Mouse (Mus musculus): ENCODE data around the gene Cdk12.
"Not testable (repeated sequence)": the region's sequence is repeated elsewhere in the genome, so short reads cannot be mapped to it uniquely, and the experiment has no call there.

The Cdk12 gene

DNA sequence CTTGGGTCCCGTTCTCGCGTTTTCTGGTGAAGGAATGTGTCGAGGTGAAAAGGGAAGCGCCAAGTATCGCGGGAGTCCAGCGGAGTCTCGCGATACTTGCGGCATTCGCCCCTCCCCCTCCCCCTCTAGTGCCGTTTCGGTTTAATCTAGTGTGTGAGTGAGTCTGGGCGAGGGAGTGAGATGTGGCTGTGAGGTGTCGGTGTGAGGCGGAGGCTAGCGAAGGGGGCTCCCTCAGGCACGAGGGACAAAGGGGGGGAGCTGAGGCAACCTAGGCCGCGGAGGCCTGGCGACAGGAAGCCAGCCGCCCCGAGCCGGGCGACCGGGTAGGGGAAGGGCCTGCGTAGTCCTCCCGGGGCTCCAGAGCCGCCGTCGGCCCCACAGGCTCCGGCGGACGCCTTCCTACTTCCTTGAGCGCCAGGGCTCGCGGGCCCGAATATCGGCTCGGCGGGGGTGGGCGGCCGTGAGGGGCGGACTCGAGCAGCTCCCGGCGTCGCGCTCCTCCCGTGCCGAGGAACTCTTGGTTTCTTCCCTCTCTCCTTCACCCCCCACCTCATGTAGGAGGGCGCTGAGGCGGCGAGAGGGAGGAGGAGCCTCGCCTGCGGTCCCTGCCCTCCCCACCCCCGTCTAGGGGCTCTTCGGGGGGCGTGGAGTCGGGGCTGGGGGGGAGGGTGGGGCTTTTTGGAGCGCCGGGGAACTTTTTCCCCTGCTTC is at the start of gene Cdk12:
TSS of gene Cdk12 (plus strand) at position 419 of the 710 bp plus-strand sequence.
- DNase-seq (ENCODE audit: low read depth, low spot score), result peak; percentile 98

DNA sequence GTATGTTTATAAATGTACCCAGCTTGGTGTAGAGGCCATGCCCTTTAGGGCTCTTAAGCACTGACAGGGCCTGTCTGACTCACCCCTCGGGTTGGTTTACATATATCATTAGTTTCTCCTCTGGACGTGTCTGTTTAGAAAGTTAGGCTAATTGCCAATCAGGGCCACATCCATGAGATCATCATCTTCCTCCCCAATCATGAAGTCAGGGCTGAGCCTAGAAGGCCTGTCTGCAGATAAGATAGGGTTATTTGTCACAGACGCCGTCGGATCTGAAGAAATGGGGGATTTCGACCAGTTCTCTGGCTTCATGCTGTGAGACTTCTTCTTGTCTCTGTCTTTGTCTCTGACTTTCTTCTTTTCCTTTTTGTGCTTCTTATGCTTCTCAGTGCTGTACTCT is 47.8 kb upstream of the Cdk12 start:
- DNase-seq (ENCODE audit: low read depth, low spot score), result no peak

DNA sequence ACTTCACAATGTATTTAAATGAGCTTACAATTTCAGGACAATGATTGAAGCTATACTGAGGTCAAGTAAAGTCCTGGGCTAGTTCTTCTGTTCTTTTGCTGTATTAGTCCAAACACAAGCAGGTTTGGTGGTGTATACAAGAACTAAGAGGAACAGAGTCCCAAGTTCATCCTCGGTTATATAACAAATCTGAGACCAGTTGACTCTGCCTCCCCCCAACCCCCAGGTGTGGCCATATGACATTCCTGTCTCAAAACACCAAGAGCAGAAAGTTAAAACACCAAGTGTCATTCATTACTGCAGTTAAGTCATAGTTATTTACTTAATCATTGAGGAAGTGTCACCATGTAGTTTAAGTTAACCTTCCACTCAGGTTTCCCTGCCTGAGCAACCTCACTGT is 34.5 kb upstream of the Cdk12 start:
- no peak for DNase-seq (ENCODE audit: low read depth, low spot score)

DNA sequence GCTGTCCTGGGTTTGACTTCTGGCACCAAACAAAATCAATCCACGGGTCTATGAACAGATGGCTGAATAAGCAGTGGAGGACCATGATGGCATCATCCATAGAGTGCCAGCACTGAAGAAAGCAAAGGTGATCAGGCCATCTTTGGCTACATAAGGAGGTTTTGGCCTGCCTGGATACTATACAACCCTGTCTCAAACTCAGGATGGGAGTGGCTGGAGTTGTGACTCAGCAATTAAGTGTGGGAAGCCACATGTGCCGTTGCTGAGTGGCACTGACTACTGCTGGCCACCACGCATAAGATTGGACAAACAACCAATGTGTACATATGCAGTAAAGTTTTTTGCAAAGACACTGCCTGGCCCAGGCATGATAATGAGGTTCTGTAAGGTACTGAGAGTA is 20.7 kb upstream of the Cdk12 start:
- not testable (repeated sequence) for DNase-seq (ENCODE audit: low read depth, low spot score)

DNA sequence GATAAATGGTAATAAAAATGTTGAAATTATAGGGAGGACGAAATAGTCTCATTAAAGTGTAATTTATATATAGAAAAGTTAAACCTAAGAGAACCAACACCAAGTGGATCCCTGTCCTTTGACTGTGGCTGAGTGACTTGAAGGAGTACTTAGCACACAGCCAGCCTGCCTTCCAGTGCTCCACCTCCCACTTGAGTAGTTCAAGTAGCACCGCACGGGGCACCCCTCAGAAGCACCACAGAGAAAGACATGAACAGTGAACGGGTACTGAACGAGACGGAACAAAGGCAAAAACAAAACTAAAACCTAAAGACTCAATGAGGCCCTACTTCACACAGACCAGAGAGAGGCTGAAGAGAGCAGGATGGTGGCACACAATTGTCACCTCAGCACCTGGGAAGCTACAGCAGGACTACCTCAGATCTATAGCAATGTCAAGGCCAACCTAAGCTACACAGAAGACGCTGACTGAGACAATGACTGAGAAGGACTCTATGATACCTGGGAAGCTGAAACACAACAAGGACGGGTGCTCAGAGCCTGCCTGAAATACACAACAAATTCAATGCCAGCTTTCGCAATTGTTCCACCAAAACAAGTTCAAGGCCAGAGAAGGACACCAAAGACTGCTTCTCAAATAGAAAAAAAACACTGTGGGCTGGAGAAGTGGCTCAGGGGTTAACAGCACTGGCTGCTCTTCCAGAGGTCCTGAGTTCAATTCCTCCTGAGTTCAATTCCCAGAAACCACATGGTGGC is 15.0 kb upstream of the Cdk12 start:
- DNase-seq (ENCODE audit: low read depth, low spot score), result no peak

DNA sequence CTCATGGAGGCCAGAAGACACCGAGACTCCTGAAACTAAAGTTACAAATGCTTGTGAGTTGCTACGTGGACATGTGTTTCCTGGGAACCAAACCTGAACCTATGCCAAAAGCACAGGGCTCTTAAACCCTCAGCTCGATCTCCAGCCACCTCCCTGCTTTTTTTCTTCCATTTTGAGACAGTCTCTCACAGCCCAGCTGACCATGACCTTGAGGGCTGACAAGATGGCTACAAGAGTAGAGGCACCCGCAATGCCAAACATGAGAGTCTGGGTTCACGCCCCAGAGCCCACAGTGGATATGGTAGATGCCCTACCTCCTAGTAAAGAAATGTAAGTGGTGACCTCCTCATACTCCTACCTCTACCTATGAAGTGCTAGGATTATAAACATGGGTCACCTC is 12.0 kb upstream of the Cdk12 start:
- DNase-seq (ENCODE audit: low read depth, low spot score), result no peak

DNA sequence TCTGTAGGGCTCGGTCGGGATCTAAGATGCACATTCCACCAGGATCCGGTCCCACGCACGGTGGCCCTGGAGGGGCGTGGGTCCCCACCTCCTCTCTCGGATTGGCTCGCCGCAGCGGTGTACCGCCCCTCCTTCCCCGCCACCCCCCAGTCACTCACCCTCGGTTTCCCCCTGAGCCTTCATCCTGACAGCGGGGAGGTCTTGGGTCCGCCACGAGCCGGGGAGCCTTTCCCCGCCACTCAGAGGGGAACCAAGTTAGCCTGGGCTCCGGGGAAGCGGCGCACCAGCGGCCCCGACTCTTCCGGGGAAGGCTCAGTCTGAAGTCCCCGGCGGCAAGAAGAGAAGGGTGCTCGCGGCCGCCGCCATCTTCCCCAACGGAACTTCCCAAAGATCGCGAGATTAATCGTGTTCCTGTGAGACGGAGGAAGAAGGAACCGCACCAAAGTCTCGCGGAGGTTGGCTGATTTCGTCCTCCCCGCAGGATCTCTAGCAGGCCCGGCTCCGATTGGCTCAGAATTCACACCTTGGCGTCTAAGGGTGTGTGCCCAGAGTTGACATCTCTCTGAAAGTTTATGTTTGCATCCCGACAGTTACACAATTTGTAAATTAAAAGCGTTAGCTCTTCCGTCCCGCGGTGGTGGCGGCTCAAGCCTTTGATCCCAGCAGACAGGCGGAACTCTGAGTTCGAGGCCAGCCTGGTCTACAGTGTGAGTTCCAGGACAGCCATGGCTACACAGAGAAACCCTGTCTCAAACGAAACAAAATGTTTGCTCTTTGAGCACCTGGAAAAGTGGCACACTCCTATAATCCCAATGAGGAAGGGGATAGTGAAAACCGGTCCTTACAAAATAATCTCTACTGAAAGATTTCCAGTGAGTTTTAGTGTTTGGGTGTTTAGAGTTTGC is 9.7 kb upstream of the Cdk12 start, which contains the start of gene Med1:
TSS of gene Med1 (minus strand) at position 393 of the 905 bp plus-strand sequence.
- DNase-seq (ENCODE audit: low read depth, low spot score), result peak; percentile 98

DNA sequence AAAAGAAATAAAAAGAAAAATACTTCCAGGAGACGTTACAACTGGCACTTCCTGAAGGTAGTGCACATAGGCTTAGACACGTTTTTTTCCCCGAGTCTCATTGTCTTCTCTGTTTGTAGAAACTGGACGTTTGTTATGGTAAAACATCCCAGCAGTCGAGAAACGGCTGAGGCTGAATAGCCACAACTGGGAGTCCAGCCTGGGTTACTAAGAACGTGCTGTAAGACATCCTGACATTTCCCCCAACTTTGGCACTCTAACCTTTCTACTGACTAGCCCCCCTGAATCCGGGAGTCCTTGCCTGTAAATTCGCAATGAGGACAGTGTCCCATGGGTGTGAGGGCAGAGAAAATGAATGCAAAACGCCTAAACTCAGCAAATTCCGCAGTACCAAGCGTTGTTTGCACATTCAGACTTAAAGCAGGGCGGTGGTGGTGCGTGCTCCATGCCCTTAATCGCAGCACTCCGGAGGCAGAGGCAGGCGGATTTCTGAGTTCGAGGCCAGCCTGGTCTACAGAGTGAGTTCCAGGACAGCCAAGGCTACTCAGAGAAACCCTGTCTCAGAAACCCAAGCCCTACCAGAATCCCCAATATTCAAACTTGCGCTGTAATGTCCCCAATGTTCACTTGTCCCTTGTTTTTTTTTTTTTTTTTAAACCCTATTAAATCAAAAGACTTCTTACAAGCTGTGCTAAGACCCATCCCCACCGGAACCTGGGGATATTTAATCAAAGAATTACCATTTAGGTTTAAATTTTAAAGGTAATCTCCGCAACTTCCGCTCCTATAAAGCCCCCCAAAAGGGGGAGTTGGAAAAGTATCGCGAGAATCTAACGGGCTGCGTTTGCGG is 843 bp upstream of the Cdk12 start:
- DNase-seq (ENCODE audit: low read depth, low spot score), result peak; percentile 59

DNA sequence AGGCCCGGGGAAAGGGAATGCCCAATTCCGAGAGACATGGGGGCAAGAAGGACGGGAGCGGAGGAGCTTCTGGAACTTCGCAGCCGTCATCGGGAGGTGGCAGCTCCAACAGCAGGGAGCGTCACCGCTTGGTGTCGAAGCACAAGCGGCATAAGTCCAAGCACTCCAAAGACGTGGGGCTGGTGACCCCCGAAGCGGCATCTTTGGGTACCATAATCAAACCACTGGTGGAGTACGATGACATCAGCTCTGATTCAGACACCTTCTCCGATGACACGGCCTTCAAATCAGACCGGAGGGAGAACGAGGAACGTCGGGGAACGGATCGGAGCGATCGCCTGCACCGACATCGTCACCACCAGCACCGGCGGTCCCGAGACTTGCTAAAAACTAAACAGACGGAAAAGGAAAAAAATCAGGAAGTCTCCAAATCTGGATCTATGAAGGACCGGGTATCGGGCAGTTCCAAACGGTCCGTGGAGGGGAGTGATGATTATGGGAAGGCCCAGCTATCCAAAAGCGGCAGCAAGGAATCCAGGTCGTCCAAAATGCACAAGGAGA is 572 bp downstream of the Cdk12 start:
- DNase-seq (ENCODE audit: low read depth, low spot score), result no peak

DNA sequence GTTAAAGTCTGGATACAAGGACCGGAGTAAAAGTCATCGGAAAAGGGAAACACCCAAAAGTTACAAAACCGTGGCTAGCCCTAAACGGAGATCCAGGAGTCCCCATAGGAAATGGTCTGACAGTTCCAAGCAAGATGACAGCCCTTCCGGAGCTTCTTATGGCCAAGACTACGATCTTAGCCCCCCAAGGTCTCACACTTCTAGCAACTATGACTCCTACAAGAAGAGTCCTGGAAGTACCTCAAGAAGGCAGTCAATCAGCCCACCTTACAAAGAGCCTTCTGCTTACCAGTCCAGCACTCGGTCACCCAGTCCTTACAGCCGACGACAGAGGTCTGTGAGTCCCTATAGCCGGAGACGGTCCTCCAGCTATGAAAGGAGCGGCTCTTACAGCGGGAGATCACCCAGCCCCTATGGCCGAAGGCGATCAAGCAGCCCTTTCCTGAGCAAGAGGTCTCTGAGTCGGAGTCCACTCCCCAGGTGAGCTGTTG is 1.1 kb downstream of the Cdk12 start:
- peak; percentile 35 for DNase-seq (ENCODE audit: low read depth, low spot score)

DNA sequence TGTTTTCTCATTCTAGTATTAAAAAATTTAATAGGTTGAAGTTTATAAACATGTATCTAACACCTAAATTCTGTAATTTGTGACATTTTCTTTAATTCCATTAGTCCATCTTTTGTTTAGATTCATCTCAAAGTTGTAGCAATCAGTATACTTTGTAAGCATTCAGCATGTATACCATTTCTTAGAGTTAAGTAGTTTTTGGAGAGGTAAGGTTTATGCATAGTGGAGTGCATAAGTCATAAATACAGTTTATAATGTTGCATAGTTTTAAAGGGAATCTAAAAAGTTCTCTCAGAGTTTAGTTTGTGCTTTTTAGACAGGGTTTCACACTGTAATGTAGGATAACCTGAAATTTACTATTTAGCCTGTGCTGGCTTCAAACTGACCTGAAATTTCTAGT is 2.6 kb downstream of the Cdk12 start:
- no peak for DNase-seq (ENCODE audit: low read depth, low spot score)

DNA sequence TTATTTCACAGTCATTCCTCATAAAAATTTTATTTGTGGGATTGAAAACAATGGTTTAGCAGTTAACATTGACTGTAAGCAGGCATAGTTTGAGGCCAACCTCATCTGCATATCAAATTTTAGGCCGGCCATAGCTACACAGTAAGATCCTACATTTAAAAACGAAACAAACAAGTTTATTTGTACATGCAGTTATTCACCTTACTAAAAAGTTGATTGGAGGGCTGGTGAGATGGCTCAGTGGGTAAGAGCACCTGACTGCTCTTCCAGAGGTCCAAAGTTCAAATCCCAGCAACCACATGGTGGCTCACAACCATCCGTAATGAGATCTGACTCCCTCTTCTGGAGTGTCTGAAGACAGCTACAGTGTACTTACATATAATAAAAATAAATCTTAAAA is 3.4 kb downstream of the Cdk12 start:
- DNase-seq (ENCODE audit: low read depth, low spot score), result not testable (repeated sequence)

DNA sequence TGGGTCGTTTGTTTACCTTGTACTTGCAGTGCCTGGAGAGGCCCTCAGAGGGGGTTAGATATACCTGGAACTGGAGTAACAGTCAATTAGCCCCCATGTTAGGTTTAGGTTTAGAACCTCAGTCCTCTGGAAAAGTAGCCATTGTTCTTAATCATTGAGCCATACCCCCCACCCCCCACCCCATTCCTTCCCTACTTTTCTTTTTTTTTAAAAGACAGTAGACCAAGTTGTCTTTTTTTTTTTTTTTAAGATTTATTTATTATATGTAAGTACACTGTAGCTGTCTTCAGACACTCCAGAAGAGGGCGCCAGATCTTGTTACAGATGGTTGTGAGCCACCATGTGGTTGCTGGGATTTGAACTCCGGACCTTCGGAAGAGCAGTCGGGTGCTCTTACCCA is 6.8 kb downstream of the Cdk12 start:
- not testable (repeated sequence) for DNase-seq (ENCODE audit: low read depth, low spot score)

DNA sequence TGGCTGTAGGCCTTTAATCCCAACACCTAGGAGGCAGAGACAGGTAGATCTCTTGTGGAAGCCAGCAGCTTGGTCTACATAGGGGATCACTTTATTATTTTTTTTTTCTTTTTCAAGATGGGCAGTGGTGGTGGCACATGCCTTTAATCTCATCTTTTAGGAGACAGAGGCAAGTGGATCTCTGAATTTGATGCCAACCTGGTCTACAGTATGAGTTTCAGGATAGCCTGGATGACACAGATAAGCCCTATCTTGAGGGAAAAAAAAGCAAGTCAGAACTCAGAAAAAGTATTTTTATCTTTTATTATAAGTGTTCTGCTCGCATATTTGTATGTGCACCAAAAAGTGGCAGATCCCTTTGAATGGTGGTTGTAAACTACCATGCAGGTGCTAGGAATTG is 10.5 kb downstream of the Cdk12 start:
- DNase-seq (ENCODE audit: low read depth, low spot score), result no peak

DNA sequence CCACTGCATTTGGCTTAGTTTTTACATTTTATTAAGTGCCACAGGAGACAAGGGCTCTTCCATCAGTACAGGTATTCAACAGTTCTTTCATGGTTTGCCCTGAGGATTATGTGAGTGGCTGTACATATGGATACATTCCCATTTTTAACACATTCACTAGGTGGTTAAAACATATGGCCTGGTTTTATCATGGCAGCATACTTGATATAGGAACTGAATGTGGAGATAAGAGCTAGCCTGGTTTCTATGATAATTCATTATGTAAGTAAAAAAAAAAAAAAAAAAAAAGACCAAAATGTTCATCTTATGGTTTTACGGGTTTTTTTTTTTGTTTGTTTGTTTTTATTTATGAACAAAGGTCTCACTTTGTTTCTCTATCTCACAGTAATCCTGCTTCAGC is 23.5 kb downstream of the Cdk12 start:
- DNase-seq (ENCODE audit: low read depth, low spot score), result no peak

DNA sequence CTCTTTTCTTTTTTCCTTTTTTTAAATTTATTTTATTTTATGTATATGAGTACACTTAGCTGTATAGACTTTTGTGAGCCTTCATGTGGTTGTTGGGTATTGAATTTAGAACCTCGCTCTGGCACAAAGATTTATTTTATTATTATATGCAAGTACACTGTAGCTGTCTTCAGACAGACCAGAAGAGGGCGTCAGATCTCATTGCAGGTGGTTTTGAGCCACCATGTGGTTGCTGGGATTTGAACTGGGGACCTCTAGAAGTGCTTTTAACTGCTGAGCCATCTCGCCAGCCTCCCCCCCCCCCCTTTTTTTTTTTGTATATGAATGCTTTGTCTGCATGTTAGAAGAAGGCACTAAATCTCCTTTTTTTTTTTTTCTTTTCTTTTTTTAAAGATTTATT is 35.6 kb downstream of the Cdk12 start:
- peak; percentile 8 for DNase-seq (ENCODE audit: low read depth, low spot score)

DNA sequence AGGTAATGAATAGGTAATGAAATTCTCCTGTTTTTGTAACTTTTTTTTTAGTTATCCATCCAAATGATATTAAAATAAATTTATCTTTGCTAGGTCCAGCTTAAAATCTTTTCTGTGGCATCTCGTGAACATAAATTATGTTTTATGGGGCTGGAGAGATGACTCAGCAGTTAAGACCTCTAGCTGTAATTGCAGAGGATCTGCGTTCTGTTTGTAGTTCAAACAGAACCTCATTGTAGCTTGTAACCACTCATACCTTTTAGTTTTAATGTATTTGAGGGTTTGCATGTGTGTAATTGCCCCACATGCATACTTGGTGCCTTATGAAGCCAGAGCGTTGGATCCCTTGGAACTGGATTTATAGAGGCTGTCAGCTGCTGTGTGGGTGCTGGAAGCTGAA is 36.1 kb downstream of the Cdk12 start:
- no peak for DNase-seq (ENCODE audit: low read depth, low spot score)

DNA sequence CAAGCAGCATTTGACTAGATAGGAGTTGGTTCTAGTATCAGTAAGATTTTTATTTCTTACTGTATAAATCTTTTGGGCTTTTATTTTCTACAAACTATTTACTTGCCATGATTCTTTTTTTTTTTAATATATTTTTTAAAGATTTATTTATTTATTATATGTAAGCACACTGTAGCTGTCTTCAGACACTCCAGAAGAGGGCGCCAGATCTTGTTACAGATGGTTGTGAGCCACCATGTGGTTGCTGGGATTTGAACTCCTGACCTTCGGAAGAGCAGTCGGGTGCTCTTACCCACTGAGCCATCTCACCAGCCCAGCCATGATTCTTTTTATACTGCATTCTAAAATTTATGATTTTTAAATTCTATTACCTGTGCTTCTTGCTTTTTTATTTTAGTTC is 40.1 kb downstream of the Cdk12 start:
- not testable (repeated sequence) for DNase-seq (ENCODE audit: low read depth, low spot score)

DNA sequence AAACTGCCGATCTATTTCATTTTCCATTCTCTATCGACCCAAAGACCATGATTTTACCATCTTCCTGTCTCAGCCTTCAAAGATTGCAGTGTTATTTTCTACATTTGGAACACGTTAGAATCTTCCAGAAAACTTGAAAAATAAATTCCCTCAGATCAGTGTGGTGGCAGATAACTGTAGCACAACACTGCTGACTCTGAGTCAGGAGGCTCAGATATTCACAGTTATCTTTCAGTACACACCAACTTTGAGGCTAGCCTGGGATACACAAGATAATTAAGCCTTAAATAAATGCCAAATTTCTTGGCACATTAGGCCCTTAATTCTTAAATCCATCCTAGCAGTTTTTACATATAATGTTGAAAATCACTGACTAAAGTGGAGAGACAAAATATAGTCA is 41.6 kb downstream of the Cdk12 start:
- DNase-seq (ENCODE audit: low read depth, low spot score), result no peak

DNA sequence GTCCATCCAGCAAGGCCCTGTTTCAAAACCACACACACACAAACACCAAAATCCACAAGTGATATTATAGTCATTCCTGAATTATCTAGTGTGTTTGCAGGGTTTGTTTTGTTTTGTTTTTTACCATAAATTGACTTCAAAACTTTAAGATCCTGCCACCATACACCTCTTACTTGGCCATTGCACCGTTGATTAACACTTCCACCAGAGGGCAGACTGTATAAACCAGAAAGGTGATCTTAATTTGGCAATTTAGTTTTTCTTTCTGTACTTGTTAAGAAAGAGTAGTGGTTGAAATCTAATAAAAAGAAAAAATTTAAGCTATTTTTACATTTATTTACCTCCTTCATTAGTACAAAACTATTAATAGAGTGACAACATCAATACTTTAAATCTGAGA is 44.5 kb downstream of the Cdk12 start:
- peak; percentile 27 for DNase-seq (ENCODE audit: low read depth, low spot score)

DNA sequence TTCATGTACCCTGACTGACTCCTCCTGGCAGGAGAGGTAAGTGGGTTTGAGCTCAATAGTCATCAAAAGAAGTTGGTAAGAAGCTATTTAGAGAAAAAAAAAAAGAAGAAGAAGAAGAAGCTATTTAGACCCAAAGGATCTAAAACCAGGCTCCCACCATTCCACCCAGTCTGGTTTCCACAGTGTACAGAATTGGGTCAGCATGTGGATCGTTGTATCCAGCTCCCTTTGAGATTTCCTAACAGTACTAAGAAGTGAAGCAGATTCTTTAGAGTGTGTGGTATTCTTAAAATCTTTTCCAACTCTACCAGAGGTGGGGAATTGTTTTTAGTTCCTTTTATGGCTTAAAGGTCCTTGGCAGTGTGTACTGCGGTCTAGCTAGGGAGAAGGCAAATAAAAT is 50.9 kb downstream of the Cdk12 start:
- DNase-seq (ENCODE audit: low read depth, low spot score), result no peak

Data from CD4-positive, CD25-positive, alpha-beta regulatory T cell, adult 2 months (primary cell).